Mouse (Mus musculus): Measurements from ENCODE around the gene Lrrc52.

- TF ChIP-seq CTCF (IDR thresholded peaks at IDR 0.05; ENCODE audit: borderline replicate concordance, extremely low read depth, insufficient read depth, insufficient read length): no peak
- TF ChIP-seq POLR2A (IDR thresholded peaks at IDR 0.05; ENCODE audit: borderline replicate concordance, extremely low read depth, insufficient read depth, insufficient read length, poor library complexity, severe bottlenecking): no peak
Measured at GRCm38 (mm10) chr1:167497560-167497959, 31.0 kb upstream of the Lrrc52 start.

Measured in brain, embryonic 14.5 days (tissue).